Mouse (Mus musculus) lung, postnatal 10 days (tissue): Measurements from ENCODE around the gene Adgrb2.

Experiments
- DNase-seq: peaks from one replicate; pipeline ENCODE4 v3.0.0; 2021

Gene Adgrb2

GRCm38 (mm10) chr4:129984421-129985061 lies at the start of gene Adgrb2:
Adgrb2 (plus strand) TSS chr4:129984870.
- peak; percentile 27 for DNase-seq

GRCm38 (mm10) chr4:129951359-129951821 lies 33.3 kb upstream of the Adgrb2 start:
- peak; percentile 80 for DNase-seq

GRCm38 (mm10) chr4:129952241-129952810 lies 32.3 kb upstream of the Adgrb2 start:
- DNase-seq: no peak

GRCm38 (mm10) chr4:129954527-129954926 lies 30.1 kb upstream of the Adgrb2 start:
- DNase-seq: no peak

- DNase-seq: peak; percentile 80
Measured at GRCm38 (mm10) chr4:129960180-129960944, 24.3 kb upstream of the Adgrb2 start.

GRCm38 (mm10) chr4:129965294-129965693 lies 19.4 kb upstream of the Adgrb2 start:
- no peak for DNase-seq

- no peak for DNase-seq
Measured at GRCm38 (mm10) chr4:129966201-129966600, 18.5 kb upstream of the Adgrb2 start.

GRCm38 (mm10) chr4:129967024-129968014 lies 17.4 kb upstream of the Adgrb2 start:
- DNase-seq: no peak

- DNase-seq: no peak
Measured at GRCm38 (mm10) chr4:129970168-129970567, 14.5 kb upstream of the Adgrb2 start.

GRCm38 (mm10) chr4:129970861-129971260 lies 13.8 kb upstream of the Adgrb2 start:
- DNase-seq: no peak

GRCm38 (mm10) chr4:129971989-129972388 lies 12.7 kb upstream of the Adgrb2 start:
- peak; percentile 47 for DNase-seq

- no peak for DNase-seq
Measured at GRCm38 (mm10) chr4:129974285-129974684, 10.4 kb upstream of the Adgrb2 start.

GRCm38 (mm10) chr4:129977256-129977655 lies 7.4 kb upstream of the Adgrb2 start:
- DNase-seq: no peak

GRCm38 (mm10) chr4:129978227-129978626 lies 6.4 kb upstream of the Adgrb2 start:
- DNase-seq: no peak

- no peak for DNase-seq
Measured at GRCm38 (mm10) chr4:129978930-129979329, 5.7 kb upstream of the Adgrb2 start.

GRCm38 (mm10) chr4:129981657-129982056 lies 3.0 kb upstream of the Adgrb2 start:
- no peak for DNase-seq

GRCm38 (mm10) chr4:129983046-129983445 lies 1.6 kb upstream of the Adgrb2 start:
- DNase-seq: no peak

GRCm38 (mm10) chr4:129983764-129984420 lies 778 bp upstream of the Adgrb2 start:
- DNase-seq: peak; percentile 81

GRCm38 (mm10) chr4:129985161-129985670 lies 546 bp downstream of the Adgrb2 start:
- DNase-seq: no peak

- DNase-seq: peak; percentile 68
Measured at GRCm38 (mm10) chr4:129985671-129986441, 1.2 kb downstream of the Adgrb2 start.
